Mouse (Mus musculus): ENCODE measurements around the gene Qrfpr. TPM values are rescaled to one million over a fixed set of nuclear protein-coding genes. Genes with fewer than 3 reads are reported as not detected.

Qrfpr gene
- not detected in 2 replicates for polyA plus RNA-seq (2012)

GRCm38 (mm10) chr3:36221743-36222682 lies at the start of gene Qrfpr:
Gene Qrfpr (minus strand): TSS chr3:36222313.

DNA sequence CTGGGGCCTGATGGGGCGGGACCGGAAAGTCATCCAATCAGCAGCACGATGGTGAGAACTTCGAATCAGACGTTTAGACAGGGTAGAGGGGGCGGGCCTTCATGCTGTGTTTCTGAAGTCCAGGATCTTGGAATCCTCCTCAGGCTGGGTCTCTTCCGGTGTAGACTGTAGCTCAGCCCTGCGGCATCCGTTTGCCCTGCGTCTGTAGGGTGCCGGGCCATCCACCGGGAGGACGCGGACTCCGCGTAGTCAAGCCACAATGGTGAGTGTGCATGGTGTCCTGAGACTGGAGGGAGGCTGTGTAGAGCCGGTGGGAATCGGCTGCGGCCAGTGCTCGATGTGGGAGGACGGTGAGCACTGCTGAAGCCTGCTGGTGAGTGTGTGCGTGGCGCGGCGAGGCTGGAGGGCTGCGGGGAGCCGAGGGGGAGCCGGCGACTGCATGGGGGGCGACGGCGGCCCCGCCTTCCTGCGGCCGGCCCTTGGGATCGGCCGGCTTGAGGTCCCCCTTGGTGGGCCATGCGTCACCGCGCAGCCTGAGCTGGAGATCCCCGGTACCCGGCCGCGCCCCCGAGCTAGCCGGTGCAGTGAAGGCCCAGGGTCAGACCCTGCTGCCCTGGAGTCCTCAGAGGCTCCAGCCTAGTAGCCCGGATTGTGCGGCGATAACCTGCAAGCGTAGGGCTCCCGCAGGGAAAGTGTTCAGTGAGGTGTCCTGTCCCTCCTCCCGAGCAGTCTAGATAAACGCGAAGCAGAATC lies 71.0 kb downstream of the Qrfpr start, which contains the start of gene D3Ertd254e:
D3Ertd254e (plus strand) TSS at position 84 of the 753 bp plus-strand sequence.

Other genes with a start within 250 kb of the Qrfpr start
- 2.5 and 2.8 TPM in 2 replicates for gene Mccc1, start 221.6 kb downstream of the Qrfpr start, polyA plus RNA-seq (2012)
- gene Ccdc144b, start 168.8 kb downstream of the Qrfpr start, polyA plus RNA-seq (2012): 0.01 TPM in 1 of 2 replicates, not detected in the other
- 11.9 and 15.0 TPM in 2 replicates for gene Acad9, start 156.3 kb downstream of the Qrfpr start, polyA plus RNA-seq (2012)
- 0.19 and 0.54 TPM in 2 replicates for gene D3Ertd254e, start 71.3 kb downstream of the Qrfpr start, polyA plus RNA-seq (2012)